Comparison of ENCODE assay signal across 8 mouse cellular contexts in genomic region chr7:109986133-109986669, GRCm38 (mm10). TPM values are rescaled to one million over a fixed set of nuclear protein-coding genes. Genes with fewer than 3 reads are reported as not detected.
DNase-seq lines count a peak whose midpoint lies in the region; ATAC-seq lines count a peak whose summit lies in the region.

No protein-coding gene starts in this region.

- peak; percentile 100 for DNase-seq in adrenal gland, adult (ENCODE audit: inconsistent age in 2 of 2, low spot score in 1 of 2)
- peak; percentile 99 for DNase-seq in embryo, embryonic 10.5 days (ENCODE audit: low spot score)
- peak; percentile 99 for DNase-seq in gastrocnemius, postnatal 14 days
- DNase-seq in left cerebral cortex, postnatal 10 days (ENCODE audit: extremely low spot score in 1 of 2, low spot score in 2 of 2) = peak; percentile 98 to 100
- peak; percentile 98 for DNase-seq in right cerebral cortex, postnatal 25 days
- peak; percentile 99 for DNase-seq in urinary bladder, postnatal 4 days (ENCODE audit: low spot score in 2 of 2)

- intact Hi-C loops in gastrocnemius, postnatal 14 days (cut with DNase I; ENCODE audit: low total_unique reads) = no loop called here
- intact Hi-C loops in left cerebral cortex, postnatal 10 days (cut with DNase I) = no loop called here

- ATAC-seq in inflammation-experienced regulatory T-cells, adult 6 months = peak; percentile 97
- ATAC-seq in megakaryocyte-erythroid progenitor cell, adult 5-6 weeks (replicated peaks; ENCODE audit: low FRiP score, low TSS enrichment, poor library complexity, severe bottlenecking) = peak; percentile 96

RNA-seq across cellular contexts. Expression of gene Tmem41b, which starts 0.5 kb away (rescaled TPM):
- total RNA-seq in gastrocnemius, postnatal 14 days (2021) = 10 to 100 TPM; 28.8 to 32.6 TPM
- 10 to 100 TPM; 32.8 to 38.3 (median 38.2) TPM for polyA plus RNA-seq in inflammation-experienced regulatory T-cells, adult 6 months (2017; shearing (Covaris generic))
- 10 to 100 TPM; 53.1 to 55.0 TPM for total RNA-seq in left cerebral cortex, postnatal 10 days (2021)
- total RNA-seq in megakaryocyte-erythroid progenitor cell, adult 5-6 weeks (2014; fragmentation: Nextera tagmentation) = 42.8 and 47.7 TPM in 2 replicates
- total RNA-seq in megakaryocyte-erythroid progenitor cell, adult 5-6 weeks (2017) = 42.9 and 59.7 TPM in 2 replicates

RNA-seq across cellular contexts. Expression of gene Dennd5a, which starts 25.9 kb away (rescaled TPM):
- total RNA-seq in gastrocnemius, postnatal 14 days (2021) = 10 to 100 TPM; 50.2 to 57.4 TPM
- 10 to 100 TPM; 24.7 to 27.5 (median 27.2) TPM for polyA plus RNA-seq in inflammation-experienced regulatory T-cells, adult 6 months (2017; shearing (Covaris generic))
- total RNA-seq in left cerebral cortex, postnatal 10 days (2021) = 100 to 1,000 TPM; 150 to 152 TPM
- total RNA-seq in megakaryocyte-erythroid progenitor cell, adult 5-6 weeks (2014; fragmentation: Nextera tagmentation) = 46.2 and 48.5 TPM in 2 replicates
- total RNA-seq in megakaryocyte-erythroid progenitor cell, adult 5-6 weeks (2017) = 41.6 and 54.4 TPM in 2 replicates

RNA-seq across cellular contexts. Expression of gene Ipo7, which starts 31.9 kb away (rescaled TPM):
- 10 to 100 TPM; 68.5 to 68.6 TPM for total RNA-seq in gastrocnemius, postnatal 14 days (2021)
- 10 to 100 TPM; 23.6 to 44.6 (median 26.4) TPM for polyA plus RNA-seq in inflammation-experienced regulatory T-cells, adult 6 months (2017; shearing (Covaris generic))
- 10 to 100 TPM; 88.9 to 90.7 TPM for total RNA-seq in left cerebral cortex, postnatal 10 days (2021)
- 96.2 and 126 TPM in 2 replicates for total RNA-seq in megakaryocyte-erythroid progenitor cell, adult 5-6 weeks (2014; fragmentation: Nextera tagmentation)
- total RNA-seq in megakaryocyte-erythroid progenitor cell, adult 5-6 weeks (2017) = 252 and 297 TPM in 2 replicates

Comparison
In these comparisons a context has a peak if more than half of its experiments do, and no peak if none do; other contexts are left out.
1. Peak in every context shown above with its lines: DNase-seq and ATAC-seq.